Mouse (Mus musculus): ENCODE measurements around the gene Arhgap15.

Arhgap15 gene

GRCm38 (mm10) chr2:44029865-44030264 is 281.2 kb downstream of the Arhgap15 start:
- no peak for DNase-seq (ENCODE audit: low spot score)

- no peak for DNase-seq (ENCODE audit: low spot score)
Observed at GRCm38 (mm10) chr2:44039522-44040203, 291.0 kb downstream of the Arhgap15 start.

- DNase-seq (ENCODE audit: low spot score) = no peak
Observed at GRCm38 (mm10) chr2:44044088-44044487, 295.5 kb downstream of the Arhgap15 start.

- DNase-seq (ENCODE audit: low spot score) = no peak
Observed at GRCm38 (mm10) chr2:44044634-44045033, 296.0 kb downstream of the Arhgap15 start.

DNA sequence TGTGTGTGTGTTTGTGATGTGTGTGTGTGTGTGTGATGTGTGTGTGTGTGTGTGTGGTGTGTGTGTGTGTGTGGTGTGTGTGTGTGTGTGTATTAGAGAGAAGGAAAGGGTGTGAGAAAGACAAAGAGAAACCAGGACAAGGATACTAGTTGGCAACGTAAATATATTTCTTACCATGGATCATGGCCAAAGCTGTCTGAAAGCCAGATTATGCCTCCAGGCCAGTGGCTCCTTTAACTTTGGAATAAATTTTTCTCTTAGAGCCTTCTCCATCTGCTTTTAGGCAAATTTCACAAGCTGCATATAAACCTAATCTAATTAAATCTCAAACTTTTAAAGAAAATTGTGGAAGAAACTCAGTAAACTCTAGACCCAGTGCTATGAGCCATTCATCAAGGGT is 296.6 kb downstream of the Arhgap15 start:
- DNase-seq (ENCODE audit: low spot score) = no peak

DNA sequence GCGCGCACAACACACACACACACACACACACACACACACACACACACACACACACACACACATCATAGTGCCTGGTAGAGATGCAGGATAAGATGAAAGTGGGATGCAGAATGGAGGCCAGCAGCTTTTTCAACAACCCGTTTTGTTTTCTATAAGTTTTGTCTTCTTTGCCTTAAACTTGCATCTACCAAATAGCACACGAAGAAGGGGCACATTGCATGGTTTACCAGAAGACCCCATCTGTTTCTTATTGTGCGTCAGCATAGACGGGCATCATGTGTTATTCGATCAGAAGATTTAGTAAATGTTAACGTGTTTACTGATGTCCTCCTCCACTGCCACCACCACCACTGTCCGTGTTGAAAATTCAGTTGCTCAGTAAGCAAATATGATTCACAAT is 311.7 kb downstream of the Arhgap15 start:
- no peak for DNase-seq (ENCODE audit: low spot score)

GRCm38 (mm10) chr2:44060716-44061115 is 312.1 kb downstream of the Arhgap15 start:
- DNase-seq (ENCODE audit: low spot score) = no peak

DNA sequence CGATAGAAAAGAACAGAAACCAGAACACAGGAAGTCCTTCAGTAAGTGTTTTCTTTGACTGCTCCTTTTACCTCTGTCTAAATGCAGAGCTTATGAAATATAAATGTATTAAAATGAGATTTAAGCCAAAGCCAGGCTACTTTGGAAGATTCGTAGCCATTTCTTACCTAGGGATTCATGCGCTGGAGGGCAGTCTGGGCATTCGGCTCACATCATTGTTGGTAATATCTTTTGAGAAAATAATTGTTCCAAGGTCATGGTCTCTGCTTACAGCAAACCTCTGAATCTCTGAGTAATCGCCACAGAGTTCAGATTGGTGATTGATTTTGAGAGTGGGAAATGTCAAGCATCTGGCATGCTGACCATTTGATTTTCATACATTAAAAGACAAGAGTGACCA is 316.4 kb downstream of the Arhgap15 start:
- DNase-seq (ENCODE audit: low spot score) = no peak

DNA sequence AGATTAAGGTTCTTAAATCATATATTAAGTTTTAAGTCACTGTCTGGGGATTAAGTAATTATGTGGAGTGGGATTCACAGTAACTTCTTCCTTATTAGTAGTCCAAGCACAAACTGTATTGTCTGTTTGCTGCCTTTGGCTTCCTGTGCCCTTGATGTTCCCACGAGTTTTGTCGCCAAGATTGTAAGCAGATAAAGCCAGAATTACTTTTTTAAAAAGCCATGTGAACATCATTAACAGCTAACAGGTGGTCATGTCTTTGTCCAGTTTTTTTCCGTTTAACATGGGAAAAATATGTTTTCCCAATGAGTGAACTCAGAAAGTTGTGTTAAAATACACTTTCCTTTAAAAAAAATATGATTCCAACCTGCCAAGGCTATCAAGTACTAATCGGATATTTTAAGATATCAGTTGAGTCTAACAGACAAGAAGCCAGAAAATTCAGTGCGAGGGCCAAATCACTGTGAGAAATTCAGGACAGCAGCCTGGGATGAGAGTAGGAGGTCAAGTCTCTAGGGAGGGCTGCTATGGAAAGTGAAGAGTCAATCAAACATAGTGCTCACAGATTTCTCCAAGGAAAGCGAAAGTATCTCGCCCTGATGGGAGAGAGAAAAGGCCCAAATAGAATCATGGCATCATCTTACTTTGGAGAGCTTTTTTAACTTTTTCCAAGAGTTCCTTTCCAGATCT is 319.7 kb downstream of the Arhgap15 start:
- DNase-seq (ENCODE audit: low spot score) = no peak

- DNase-seq (ENCODE audit: low spot score) = no peak
Observed at GRCm38 (mm10) chr2:44068906-44069305, 320.3 kb downstream of the Arhgap15 start.

GRCm38 (mm10) chr2:44076570-44076969 is 327.9 kb downstream of the Arhgap15 start:
- no peak for DNase-seq (ENCODE audit: low spot score)

DNA sequence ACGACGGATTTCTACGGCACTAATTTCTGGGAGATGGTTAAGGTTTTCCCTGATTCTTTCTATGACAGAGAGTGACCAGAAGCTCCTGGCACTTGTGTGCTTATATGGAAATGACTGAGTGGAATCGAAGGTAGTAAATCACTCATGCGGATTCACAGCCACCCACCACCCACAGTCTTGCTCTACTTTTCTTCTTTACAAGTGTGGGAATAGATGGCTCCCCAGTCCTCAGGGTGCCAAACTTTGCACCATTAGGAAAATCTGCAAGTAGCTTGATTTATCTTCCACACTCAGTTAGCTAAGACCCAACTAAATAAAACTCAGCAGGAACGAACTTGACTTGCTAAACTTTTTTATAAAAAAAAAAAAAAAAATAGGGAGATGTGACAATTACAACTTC is 331.9 kb downstream of the Arhgap15 start:
- DNase-seq (ENCODE audit: low spot score) = no peak

DNA sequence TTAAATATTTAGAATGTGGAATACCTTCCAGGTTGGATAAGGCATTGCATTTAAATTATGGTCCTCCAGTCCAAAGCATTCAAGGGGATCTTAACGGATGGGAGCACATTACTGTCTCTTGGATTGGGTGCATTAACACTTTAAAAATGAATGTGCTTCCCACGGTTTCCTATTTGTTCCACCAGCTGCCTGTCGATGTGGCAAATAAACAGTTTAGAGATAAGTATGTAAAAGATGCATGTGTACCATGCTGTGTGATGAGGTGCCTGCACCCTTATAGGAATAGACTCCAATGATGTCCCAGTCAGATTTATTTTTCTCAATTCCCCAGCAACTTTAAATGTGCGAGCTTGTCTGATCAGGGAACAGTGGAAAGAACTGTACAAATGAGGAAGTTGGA is 332.6 kb downstream of the Arhgap15 start:
- DNase-seq (ENCODE audit: low spot score) = no peak

- no peak for DNase-seq (ENCODE audit: low spot score)
Observed at GRCm38 (mm10) chr2:44084471-44084870, 335.8 kb downstream of the Arhgap15 start.

GRCm38 (mm10) chr2:44086403-44087056 is 337.9 kb downstream of the Arhgap15 start:
- no peak for DNase-seq (ENCODE audit: low spot score)

- no peak for DNase-seq (ENCODE audit: low spot score)
Observed at GRCm38 (mm10) chr2:44098552-44098951, 349.9 kb downstream of the Arhgap15 start.

DNA sequence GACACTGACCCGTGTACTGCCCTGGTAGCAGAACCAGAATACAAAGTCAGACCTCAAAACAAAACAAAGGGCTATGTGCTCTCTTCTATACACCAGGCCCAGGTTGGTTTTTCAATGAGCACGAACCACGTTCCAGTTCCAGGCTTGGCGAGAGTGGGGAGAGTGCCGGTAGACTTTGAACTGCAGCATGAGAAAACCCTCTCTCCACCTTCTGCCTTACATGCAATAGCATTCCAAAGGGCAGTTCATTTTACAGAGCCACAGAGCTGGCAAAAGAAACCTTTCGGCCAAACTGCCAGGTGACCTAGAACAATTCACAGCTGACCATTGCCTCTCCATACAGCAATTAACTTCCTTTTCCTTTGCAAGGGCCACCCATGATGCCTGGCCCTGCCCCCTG is 353.7 kb downstream of the Arhgap15 start:
- DNase-seq (ENCODE audit: low spot score) = no peak

GRCm38 (mm10) chr2:44103321-44103720 is 354.7 kb downstream of the Arhgap15 start:
- DNase-seq (ENCODE audit: low spot score) = no peak

DNA sequence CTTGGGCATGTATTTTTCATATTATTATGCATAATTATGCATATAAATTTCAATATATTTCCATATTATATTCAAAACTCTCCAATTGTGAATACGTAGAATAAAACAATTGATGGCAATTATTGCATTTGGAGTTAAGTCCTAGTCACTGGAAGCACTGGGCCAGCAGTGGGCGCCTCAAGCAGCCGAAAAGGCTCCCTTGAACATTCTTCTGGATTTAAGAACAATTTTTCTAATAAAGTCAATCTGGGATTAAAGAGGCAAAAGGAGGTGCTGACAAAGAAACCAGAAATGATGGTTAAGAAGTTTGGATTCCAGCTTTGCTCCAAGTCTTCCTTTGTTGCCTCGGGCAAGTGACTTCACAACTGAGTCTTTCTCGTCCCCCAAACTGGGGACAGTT is 355.1 kb downstream of the Arhgap15 start:
- DNase-seq (ENCODE audit: low spot score) = peak; percentile 9

DNA sequence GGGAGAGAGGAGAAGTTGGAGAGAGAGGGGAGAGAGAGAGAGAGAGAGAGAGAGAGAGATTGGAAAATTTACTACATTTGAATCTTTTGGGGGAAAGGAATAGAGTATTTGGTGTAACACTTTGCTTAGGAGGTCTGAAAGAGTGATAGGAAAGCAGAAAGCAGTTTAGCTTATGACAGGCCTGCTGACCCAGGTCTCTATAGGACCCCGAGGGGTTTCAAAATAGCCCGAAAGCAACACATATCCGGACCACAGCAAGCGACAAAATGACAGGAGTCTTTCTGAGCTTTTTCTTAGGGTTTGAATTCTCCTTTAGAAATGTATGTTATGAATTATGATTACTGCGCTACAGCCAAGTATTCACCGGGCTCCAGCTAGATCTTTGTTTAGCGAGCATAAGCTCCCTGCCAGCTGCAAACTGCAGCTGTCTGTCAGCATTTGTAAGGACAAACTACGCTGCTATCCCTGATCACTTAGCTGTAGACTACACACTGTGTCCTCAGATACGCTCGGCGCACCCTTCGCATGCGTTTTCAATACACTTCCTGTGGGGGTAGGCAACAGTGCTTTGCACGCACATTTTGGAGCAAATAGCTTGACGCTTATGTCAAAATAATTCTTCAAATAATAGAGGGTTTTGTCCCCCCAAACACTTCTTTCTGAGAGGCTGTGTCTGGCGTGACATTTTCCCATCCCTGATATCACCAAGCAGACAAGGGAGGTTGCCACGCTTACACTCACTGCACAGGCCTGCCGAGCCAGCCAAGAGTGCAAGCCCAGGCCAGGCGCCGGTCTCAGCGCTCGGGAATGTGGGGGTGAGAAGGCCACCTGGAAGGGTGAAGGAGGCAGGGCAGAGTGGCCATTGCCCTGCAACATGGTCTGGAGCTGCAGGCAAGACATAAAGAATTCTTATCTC is 355.9 kb downstream of the Arhgap15 start:
- peak; percentile 32 for DNase-seq (ENCODE audit: low spot score)

- no peak for DNase-seq (ENCODE audit: low spot score)
Observed at GRCm38 (mm10) chr2:44105198-44105555, 356.6 kb downstream of the Arhgap15 start.

DNA sequence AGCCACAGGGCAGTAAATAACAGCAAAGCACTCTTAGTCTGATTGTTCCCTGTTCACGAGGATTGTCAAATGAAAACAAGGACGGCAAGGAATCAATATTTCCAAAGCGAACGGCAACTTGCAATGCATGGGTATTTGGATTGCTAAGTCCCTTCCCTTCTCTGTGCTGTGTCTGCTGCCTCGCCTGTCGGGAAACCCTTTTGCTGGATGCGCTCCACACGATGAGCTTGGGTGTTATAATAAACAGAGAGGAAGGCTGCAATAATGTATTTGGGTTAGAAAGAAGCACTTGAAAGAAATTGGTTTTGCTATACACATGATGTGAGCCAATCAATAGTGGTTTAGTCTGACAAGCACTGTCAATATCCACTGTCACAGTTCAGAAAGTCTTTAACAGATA is 357.7 kb downstream of the Arhgap15 start:
- no peak for DNase-seq (ENCODE audit: low spot score)
